In genomic region chrX:103822271-103822811, GRCm38 (mm10) we compare ENCODE assay signal across 8 mouse cellular contexts. TPM values are rescaled to one million over a fixed set of nuclear protein-coding genes. Genes with fewer than 3 reads are reported as not detected.
DNase-seq lines count a peak whose midpoint lies in the region; ATAC-seq and TF ChIP-seq lines count a peak whose summit lies in the region.

No protein-coding gene starts in this region.

- no peaks in the 10 kb centered on the region for H3K4me1 ChIP-seq in forebrain, postnatal 0 days (ENCODE audit: insufficient read depth)
- no peaks in the 10 kb centered on the region for H3K4me1 ChIP-seq in hindbrain, postnatal 0 days (ENCODE audit: insufficient read depth, low read length)
- no peaks in the 10 kb centered on the region for H3K4me1 ChIP-seq in liver, embryonic 13.5 days (replicated peaks)
- peaks cover 10% of the 10 kb centered on the region for H3K4me1 ChIP-seq in neural tube, embryonic 13.5 days (replicated peaks)

- intact Hi-C loops in left cerebral cortex, adult 2 months (cut with DNase I) = loop anchor here (5.0 kb wide), 1 partner anchor 85 kb away; no protein-coding TSS in a partner anchor
- intact Hi-C loops in left cerebral cortex, postnatal 25 days (cut with DNase I) = no loop called here

- 31% methylated on average over 20 of the region's 20 CpGs for WGBS in forebrain, postnatal 0 days
- 29% methylated on average over 20 of the region's 20 CpGs for whole genome bisulfite sequencing in hindbrain, postnatal 0 days
- 16% methylated on average over 11 of the region's 20 CpGs for WGBS in liver, embryonic 13.5 days (ENCODE audit: insufficient replicate concordance)
- 22% methylated on average over 20 of the region's 20 CpGs for WGBS in neural tube, embryonic 13.5 days

- peak overlapping the region; percentile 62 for H3K9ac ChIP-seq in forebrain, postnatal 0 days
- H3K9ac ChIP-seq in hindbrain, postnatal 0 days (replicated peaks; ENCODE audit: low read length) = peak overlapping the region; percentile 56
- no peak overlapping the region for H3K9ac ChIP-seq in liver, embryonic 13.5 days
- peak overlapping the region; percentile 60 for H3K9ac ChIP-seq in neural tube, embryonic 13.5 days

- H3K27ac ChIP-seq in left cerebral cortex, adult 2 months = peak overlapping the region; percentile 58
- H3K27ac ChIP-seq in forebrain, postnatal 0 days (ENCODE audit: low read depth, low read length) = peak overlapping the region; percentile 79
- H3K27ac ChIP-seq in hindbrain, postnatal 0 days = peak overlapping the region; percentile 75; the same call in 1 of the 2 replicates
- H3K27ac ChIP-seq in liver, embryonic 13.5 days = no peak overlapping the region; the same call in 1 of the 2 replicates
- H3K27ac ChIP-seq in neural tube, embryonic 13.5 days (replicated peaks) = peak overlapping the region; percentile 73

- DNase-seq in left cerebral cortex, adult 2 months (ENCODE audit: extremely low spot score in 1 of 2, low spot score in 2 of 2) = peak in 1 of 2 experiments; percentile 11
- DNase-seq in left cerebral cortex, postnatal 25 days (ENCODE audit: low spot score in 2 of 2) = no peak
- DNase-seq in cerebellum, adult 18-20 months = peak; percentile 30 to 33
- no peak for DNase-seq in forebrain, postnatal 0 days
- peak; percentile 19 for DNase-seq in hindbrain, postnatal 0 days (ENCODE audit: low spot score)
- DNase-seq in liver, embryonic 13.5 days = no peak
- DNase-seq in left cerebral cortex, adult 18-20 months (ENCODE audit: low spot score in 2 of 2) = no peak

- peak overlapping the region; percentile 56 for H3K4me3 ChIP-seq in left cerebral cortex, adult 2 months
- peak overlapping the region; percentile 50 for H3K4me3 ChIP-seq in forebrain, postnatal 0 days (ENCODE audit: low read depth, low read length)
- peak overlapping the region; percentile 54 for H3K4me3 ChIP-seq in hindbrain, postnatal 0 days (ENCODE audit: low read length)
- H3K4me3 ChIP-seq in liver, embryonic 13.5 days (replicated peaks) = peak overlapping the region; percentile 49
- peak overlapping the region; percentile 53 for H3K4me3 ChIP-seq in neural tube, embryonic 13.5 days

- no peaks in the 10 kb centered on the region for H3K36me3 ChIP-seq in forebrain, postnatal 0 days (ENCODE audit: insufficient read depth)
- no peaks in the 10 kb centered on the region for H3K36me3 ChIP-seq in hindbrain, postnatal 0 days (ENCODE audit: insufficient read depth, low read length)
- H3K36me3 ChIP-seq in liver, embryonic 13.5 days = no peaks in the 10 kb centered on the region
- no peaks in the 10 kb centered on the region for H3K36me3 ChIP-seq in neural tube, embryonic 13.5 days

- peak overlapping the region; percentile 72 for H3K4me2 ChIP-seq in forebrain, postnatal 0 days (ENCODE audit: low read depth)
- H3K4me2 ChIP-seq in hindbrain, postnatal 0 days (ENCODE audit: low read depth, low read length) = peak overlapping the region; percentile 69
- peak overlapping the region; percentile 55 for H3K4me2 ChIP-seq in liver, embryonic 13.5 days
- peak overlapping the region; percentile 73 for H3K4me2 ChIP-seq in neural tube, embryonic 13.5 days

- H3K9me3 ChIP-seq in forebrain, postnatal 0 days (ENCODE audit: low read length) = no peaks in the 10 kb centered on the region
- no peaks in the 10 kb centered on the region for H3K9me3 ChIP-seq in hindbrain, postnatal 0 days (ENCODE audit: low read length)
- no peaks in the 10 kb centered on the region for H3K9me3 ChIP-seq in liver, embryonic 13.5 days (replicated peaks)
- no peaks in the 10 kb centered on the region for H3K9me3 ChIP-seq in neural tube, embryonic 13.5 days

- H3K27me3 ChIP-seq in forebrain, postnatal 0 days (ENCODE audit: insufficient read depth, low read length) = no peaks in the 10 kb centered on the region; the same call in 1 of the 2 replicates
- H3K27me3 ChIP-seq in hindbrain, postnatal 0 days (ENCODE audit: insufficient read depth, low read length) = no peaks in the 10 kb centered on the region
- H3K27me3 ChIP-seq in liver, embryonic 13.5 days = peaks cover 43% of the 10 kb centered on the region
- H3K27me3 ChIP-seq in neural tube, embryonic 13.5 days = peaks cover 89% of the 10 kb centered on the region

- peak; percentile 53 for ATAC-seq in forebrain, postnatal 0 days
- ATAC-seq in hindbrain, postnatal 0 days = peak; percentile 58
- peak; percentile 57 for ATAC-seq in liver, embryonic 13.5 days (ENCODE audit: low read depth)
- peak; percentile 52 for ATAC-seq in neural tube, embryonic 13.5 days (ENCODE audit: low read depth)

- TF ChIP-seq CTCF in left cerebral cortex, adult 2 months (IDR thresholded peaks at IDR 0.05) = no peak
- no peak for TF ChIP-seq CTCF in forebrain, postnatal 0 days (IDR thresholded peaks at IDR 0.05; ENCODE audit: low read depth)
- no peak for TF ChIP-seq CTCF in hindbrain, postnatal 0 days (IDR thresholded peaks at IDR 0.05; ENCODE audit: low read depth)

RNA-seq across cellular contexts. Expression of gene Slc16a2, which starts 0.6 kb away (rescaled TPM):
- 10 to 100 TPM; 32.0 to 33.0 TPM for total RNA-seq in left cerebral cortex, adult 2 months (2021)
- 10 to 100 TPM; 38.6 to 47.3 TPM for total RNA-seq in left cerebral cortex, postnatal 25 days (2021)
- total RNA-seq in forebrain, postnatal 0 days (2014; rRNA removed) = 46.7 and 53.8 TPM in 2 replicates
- polyA plus RNA-seq in forebrain, postnatal 0 days (2015; fragmentation: Nextera tagmentation; extraction: Ambion mirVana) = 52.3 and 53.5 TPM in 2 replicates
- 45.3 and 48.5 TPM in 2 replicates for total RNA-seq in hindbrain, postnatal 0 days (2014; rRNA removed)
- polyA plus RNA-seq in hindbrain, postnatal 0 days (2015; fragmentation: Nextera tagmentation; extraction: Ambion mirVana) = 26.4 and 31.9 TPM in 2 replicates
- 3.5 and 5.1 TPM in 2 replicates for polyA plus RNA-seq in liver, embryonic 13.5 days (2015; fragmentation: Nextera tagmentation; extraction: Ambion mirVana)
- 19.5 and 22.3 TPM in 2 replicates for polyA plus RNA-seq in neural tube, embryonic 13.5 days (2015; fragmentation: Nextera tagmentation; extraction: Ambion mirVana)
- 10 to 100 TPM; 26.7 to 29.2 TPM for total RNA-seq in left cerebral cortex, adult 18-20 months (2021)

Comparison
In these comparisons a context has a peak if more than half of its experiments do, and no peak if none do; other contexts are left out.
1. DNase-seq: peak in cerebellum, adult 18-20 months (2 of 2) and hindbrain, postnatal 0 days (single experiment); none in left cerebral cortex, postnatal 25 days (0 of 2), forebrain, postnatal 0 days (single experiment), liver, embryonic 13.5 days (single experiment) and left cerebral cortex, adult 18-20 months (0 of 2).
2. Peak in every context shown above with its lines, with median percentiles within 50 percentile points of each other: H3K4me3 ChIP-seq, ATAC-seq and H3K4me2 ChIP-seq.